Mouse (Mus musculus): ENCODE measurements at regions not wholly inside any gene's neighbourhood (a gene's known extent, or its start where the extent isn't known, plus 50 kb on each side); places are given as distances from the start of the nearest gene placed in this dataset.

DNA sequence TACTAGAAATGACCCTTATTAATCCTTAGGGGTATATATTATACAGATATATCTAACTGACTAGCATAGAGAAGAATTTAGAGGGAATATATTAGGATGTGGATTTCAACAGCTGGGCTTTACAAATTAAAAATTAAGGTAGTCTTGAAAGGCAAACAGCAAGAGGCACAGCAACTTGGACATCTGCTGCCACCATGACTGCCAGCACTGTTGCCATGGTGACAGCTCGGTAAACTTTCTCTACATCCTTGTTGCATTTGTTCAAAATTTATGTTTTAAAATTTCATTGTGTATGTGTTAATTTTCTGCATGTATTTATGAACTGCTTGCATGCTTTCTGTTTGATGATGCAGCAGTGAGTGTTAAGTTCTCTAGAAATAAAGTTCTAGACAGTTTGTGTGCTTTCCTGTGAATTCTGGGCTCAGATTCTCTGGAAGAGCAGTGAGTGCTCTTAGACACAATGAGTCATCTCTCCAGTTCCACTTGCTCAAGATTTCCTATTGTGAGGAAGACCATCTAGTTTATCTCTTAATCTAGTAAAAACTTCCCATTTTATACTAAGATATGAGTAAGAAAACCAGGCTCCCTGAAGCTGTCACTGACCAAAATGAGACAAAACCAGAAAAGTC, 99.4 kb upstream of the Pclo start:
- 85% methylated on average over 1 of the region's 1 CpGs for WGBS
- no peak for ATAC-seq (ENCODE audit: low FRiP score)
- H3K4me2 ChIP-seq (replicated peaks; ENCODE audit: low read depth, low read length): no peak overlapping the region

DNA sequence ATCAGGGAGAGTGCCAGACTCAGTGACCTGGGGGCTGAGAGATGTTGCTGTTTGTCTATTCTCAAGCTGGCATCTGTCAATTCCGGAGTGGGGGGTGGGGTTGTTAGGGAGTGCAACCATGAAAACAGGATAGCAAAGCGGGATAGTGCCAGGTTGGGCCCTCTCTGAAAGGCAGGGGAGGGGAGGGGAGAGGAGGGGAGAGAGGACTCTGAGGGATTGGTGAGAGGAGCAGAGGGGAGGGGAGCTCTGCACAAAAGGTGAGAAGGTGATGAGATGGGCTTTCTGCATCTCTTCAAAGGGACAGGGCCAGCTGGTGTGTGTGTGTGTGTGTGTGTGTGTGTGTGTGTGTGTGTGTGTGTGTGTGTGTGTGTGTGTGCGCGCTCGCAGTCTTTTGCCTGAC, 61.6 kb upstream of the Pclo start:
- Histone ChIP-seq H3K4me1 (replicated peaks; ENCODE audit: control insufficient read depth, insufficient read depth, low read length) (no peaks in the 10 kb centered on the region), H3K9me3 (ENCODE audit: control insufficient read depth, low read length) (no peaks in the 10 kb centered on the region), H3K4me2 (replicated peaks; ENCODE audit: low read depth, low read length) (no peak overlapping the region), H3K9ac (ENCODE audit: low read depth, low read length) (no peak overlapping the region), H3K36me3 (ENCODE audit: control insufficient read depth, insufficient read depth, low read length) (no peaks in the 10 kb centered on the region), H3K27me3 (ENCODE audit: control insufficient read depth, insufficient read depth, low read length) (no peaks in the 10 kb centered on the region), H3K27ac (ENCODE audit: low read depth, low read length) (no peak overlapping the region), H3K4me3 (ENCODE audit: low read depth, low read length) (no peak overlapping the region)
- 28% methylated on average over 2 of the region's 5 CpGs for WGBS
- no peak for ATAC-seq (ENCODE audit: low FRiP score)
- DNase-seq (ENCODE audit: low spot score): no peak

More for the DNA sequence above, 99.4 kb upstream of the Pclo start:
- H3K4me1 ChIP-seq (replicated peaks; ENCODE audit: control insufficient read depth, insufficient read depth, low read length): no peaks in the 10 kb centered on the region
- H3K4me3 ChIP-seq (ENCODE audit: low read depth, low read length): no peak overlapping the region
- H3K9ac ChIP-seq (ENCODE audit: low read depth, low read length): no peak overlapping the region
- no peaks in the 10 kb centered on the region for H3K36me3 ChIP-seq (ENCODE audit: control insufficient read depth, insufficient read depth, low read length)
- no peaks in the 10 kb centered on the region for H3K9me3 ChIP-seq (ENCODE audit: control insufficient read depth, low read length)
- no peaks in the 10 kb centered on the region for H3K27me3 ChIP-seq (ENCODE audit: control insufficient read depth, insufficient read depth, low read length)
- no peak overlapping the region for H3K27ac ChIP-seq (ENCODE audit: low read depth, low read length)
- DNase-seq (ENCODE audit: low spot score): no peak

All from hindbrain, embryonic 11.5 days (tissue).